Mouse (Mus musculus): Measurements from ENCODE around the gene Denr. TPM values are rescaled to one million over a fixed set of nuclear protein-coding genes. Genes with fewer than 3 reads are reported as not detected.

Denr gene
- total RNA-seq, 1 experiment, result 78.2 TPM

GRCm38 (mm10) chr5:123865365-123865764, 41.6 kb upstream of the Denr start, which contains the start of gene Hcar2:
Gene Hcar2 (minus strand): TSS chr5:123865499.
- H3K9me3 ChIP-seq (ENCODE audit: control insufficient read depth, insufficient read depth, low read depth, low read length), result no peaks in the 10 kb centered on the region
- TF ChIP-seq HCFC1 (IDR thresholded peaks at IDR 0.05; ENCODE audit: borderline replicate concordance, insufficient read depth, low read length), result no peak
- TF ChIP-seq CHD2 (IDR thresholded peaks at IDR 0.05; ENCODE audit: low read depth, low read length), result no peak
- no peak for TF ChIP-seq MAFK (IDR thresholded peaks at IDR 0.05; ENCODE audit: insufficient read depth, low read depth, low read length)
- no peak for TF ChIP-seq ZNF384 (IDR thresholded peaks at IDR 0.05; ENCODE audit: low read depth, low read length)
- TF ChIP-seq ZC3H11A (IDR thresholded peaks at IDR 0.05; ENCODE audit: borderline replicate concordance, low read depth, low read length), result no peak
- in situ Hi-C loops (cut with MboI; ENCODE audit: low sequenced_read_pairs in 2 of 2, unreplicated experiment in 2 of 2), result no loop called here
- H3K27ac ChIP-seq (ENCODE audit: insufficient read depth, low read depth, low read length, poor library complexity, severe bottlenecking), result no peak within 1 kb of the TSS
- no peaks in the 10 kb centered on the region for H3K36me3 ChIP-seq (ENCODE audit: control insufficient read depth, insufficient read depth, low read length, poor library complexity, severe bottlenecking)
- no peak within 1 kb of the TSS for H3K4me3 ChIP-seq (ENCODE audit: insufficient read depth in 1 of 2, low read depth in 1 of 2, low read length in 2 of 2, poor library complexity in 1 of 2, severe bottlenecking in 1 of 2)
- DNase-seq (ENCODE audit: low read depth, low spot score), result no peak
- H3K9ac ChIP-seq (ENCODE audit: insufficient read depth, low read depth, low read length, poor library complexity, severe bottlenecking), result no peak within 1 kb of the TSS
- no peaks in the 10 kb centered on the region for H3K4me1 ChIP-seq (ENCODE audit: control insufficient read depth in 2 of 2, insufficient read depth in 2 of 2, low read length in 2 of 2, poor library complexity in 1 of 2)

- H3K4me3 ChIP-seq (ENCODE audit: insufficient read depth in 1 of 2, low read depth in 1 of 2, low read length in 2 of 2, poor library complexity in 1 of 2, severe bottlenecking in 1 of 2), result no peak overlapping the region
- H3K27ac ChIP-seq (ENCODE audit: insufficient read depth, low read depth, low read length, poor library complexity, severe bottlenecking), result no peak overlapping the region
- H3K4me1 ChIP-seq (ENCODE audit: control insufficient read depth in 2 of 2, insufficient read depth in 2 of 2, low read length in 2 of 2, poor library complexity in 1 of 2), result no peaks in the 10 kb centered on the region
- no peak for TF ChIP-seq HCFC1 (IDR thresholded peaks at IDR 0.05; ENCODE audit: borderline replicate concordance, insufficient read depth, low read length)
- TF ChIP-seq MAFK (IDR thresholded peaks at IDR 0.05; ENCODE audit: insufficient read depth, low read depth, low read length), result no peak
- TF ChIP-seq ZC3H11A (IDR thresholded peaks at IDR 0.05; ENCODE audit: borderline replicate concordance, low read depth, low read length), result no peak
- no peak for TF ChIP-seq CHD2 (IDR thresholded peaks at IDR 0.05; ENCODE audit: low read depth, low read length)
- no peak for TF ChIP-seq ZNF384 (IDR thresholded peaks at IDR 0.05; ENCODE audit: low read depth, low read length)
- DNase-seq (ENCODE audit: low read depth, low spot score), result no peak
- no peaks in the 10 kb centered on the region for H3K36me3 ChIP-seq (ENCODE audit: control insufficient read depth, insufficient read depth, low read length, poor library complexity, severe bottlenecking)
- in situ Hi-C loops (cut with MboI; ENCODE audit: low sequenced_read_pairs in 2 of 2, unreplicated experiment in 2 of 2), result no loop called here
- no peak overlapping the region for H3K9ac ChIP-seq (ENCODE audit: insufficient read depth, low read depth, low read length, poor library complexity, severe bottlenecking)
- H3K9me3 ChIP-seq (ENCODE audit: control insufficient read depth, insufficient read depth, low read depth, low read length), result no peaks in the 10 kb centered on the region
Measured at GRCm38 (mm10) chr5:123866457-123866856, 40.5 kb upstream of the Denr start.

DNA sequence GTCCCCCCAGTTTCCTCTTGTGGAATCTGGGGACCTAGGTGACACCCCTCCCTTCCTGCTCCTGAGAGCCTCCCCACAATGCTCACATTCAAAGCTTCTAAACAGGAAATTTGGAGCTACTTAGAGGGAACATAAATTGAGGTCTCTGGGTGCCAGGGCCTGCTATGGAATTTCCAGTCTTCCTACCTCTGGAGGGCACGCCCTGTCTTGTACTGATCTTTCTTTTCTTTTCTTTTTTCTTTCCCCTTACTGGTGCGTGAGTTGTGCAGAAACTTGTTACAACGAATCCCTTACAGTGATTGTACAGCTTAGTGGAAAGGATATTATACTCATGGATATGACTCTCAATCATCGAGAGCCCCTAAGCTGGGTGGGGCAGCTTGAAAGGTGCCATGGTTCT, 37.4 kb upstream of the Denr start:
- Histone ChIP-seq H3K27ac (ENCODE audit: insufficient read depth, low read depth, low read length, poor library complexity, severe bottlenecking) (no peak overlapping the region), H3K9ac (ENCODE audit: insufficient read depth, low read depth, low read length, poor library complexity, severe bottlenecking) (no peak overlapping the region), H3K4me3 (ENCODE audit: insufficient read depth in 1 of 2, low read depth in 1 of 2, low read length in 2 of 2, poor library complexity in 1 of 2, severe bottlenecking in 1 of 2) (no peak overlapping the region), H3K9me3 (ENCODE audit: control insufficient read depth, insufficient read depth, low read depth, low read length) (no peaks in the 10 kb centered on the region), H3K36me3 (ENCODE audit: control insufficient read depth, insufficient read depth, low read length, poor library complexity, severe bottlenecking) (no peaks in the 10 kb centered on the region), H3K4me1 (ENCODE audit: control insufficient read depth in 2 of 2, insufficient read depth in 2 of 2, low read length in 2 of 2, poor library complexity in 1 of 2) (no peaks in the 10 kb centered on the region)
- DNase-seq (ENCODE audit: low read depth, low spot score), result no peak
- TF ChIP-seq HCFC1 (IDR thresholded peaks at IDR 0.05; ENCODE audit: borderline replicate concordance, insufficient read depth, low read length) (no peak), ZNF384 (IDR thresholded peaks at IDR 0.05; ENCODE audit: low read depth, low read length) (no peak), ZC3H11A (IDR thresholded peaks at IDR 0.05; ENCODE audit: borderline replicate concordance, low read depth, low read length) (no peak), MAFK (IDR thresholded peaks at IDR 0.05; ENCODE audit: insufficient read depth, low read depth, low read length) (no peak), CHD2 (IDR thresholded peaks at IDR 0.05; ENCODE audit: low read depth, low read length) (no peak)
- in situ Hi-C loops (cut with MboI; ENCODE audit: low sequenced_read_pairs in 2 of 2, unreplicated experiment in 2 of 2), result no loop called here

- Histone ChIP-seq H3K9ac (ENCODE audit: insufficient read depth, low read depth, low read length, poor library complexity, severe bottlenecking) (no peak overlapping the region), H3K4me1 (ENCODE audit: control insufficient read depth in 2 of 2, insufficient read depth in 2 of 2, low read length in 2 of 2, poor library complexity in 1 of 2) (peaks cover 0 to 3% of the 10 kb centered on the region in 2 experiments; a peak in 1 of 4 replicates)
- in situ Hi-C loops (cut with MboI; ENCODE audit: low sequenced_read_pairs in 2 of 2, unreplicated experiment in 2 of 2), result no loop called here
Measured at GRCm38 (mm10) chr5:123874177-123874576, 32.8 kb upstream of the Denr start.

More at GRCm38 (mm10) chr5:123874177-123874576, 32.8 kb upstream of the Denr start:
- H3K27ac ChIP-seq (ENCODE audit: insufficient read depth, low read depth, low read length, poor library complexity, severe bottlenecking), result no peak overlapping the region
- H3K9me3 ChIP-seq (ENCODE audit: control insufficient read depth, insufficient read depth, low read depth, low read length), result no peaks in the 10 kb centered on the region
- no peaks in the 10 kb centered on the region for H3K36me3 ChIP-seq (ENCODE audit: control insufficient read depth, insufficient read depth, low read length, poor library complexity, severe bottlenecking)
- H3K4me3 ChIP-seq (ENCODE audit: insufficient read depth in 1 of 2, low read depth in 1 of 2, low read length in 2 of 2, poor library complexity in 1 of 2, severe bottlenecking in 1 of 2), result no peak overlapping the region
- TF ChIP-seq CHD2 (IDR thresholded peaks at IDR 0.05; ENCODE audit: low read depth, low read length), result no peak
- no peak for TF ChIP-seq HCFC1 (IDR thresholded peaks at IDR 0.05; ENCODE audit: borderline replicate concordance, insufficient read depth, low read length)
- no peak for TF ChIP-seq ZC3H11A (IDR thresholded peaks at IDR 0.05; ENCODE audit: borderline replicate concordance, low read depth, low read length)
- TF ChIP-seq MAFK (IDR thresholded peaks at IDR 0.05; ENCODE audit: insufficient read depth, low read depth, low read length), result no peak
- no peak for TF ChIP-seq ZNF384 (IDR thresholded peaks at IDR 0.05; ENCODE audit: low read depth, low read length)
- no peak for DNase-seq (ENCODE audit: low read depth, low spot score)

All from ES-E14 (cell line).